Mouse (Mus musculus): ENCODE results near the gene Mtrex. TPM values are rescaled to one million over a fixed set of nuclear protein-coding genes. Genes with fewer than 3 reads are reported as not detected.

The Mtrex gene
- polyA plus RNA-seq, 1 experiment from 2014 or later = 56.0 TPM

- ATAC-seq (ENCODE audit: low FRiP score) = no peak
- H3K9ac ChIP-seq (replicated peaks) = peak overlapping the region; percentile 59; the same call in 1 of the 2 replicates
Observed at GRCm38 (mm10) chr13:112925976-112926375, 1.2 kb downstream of the Mtrex start.

DNA sequence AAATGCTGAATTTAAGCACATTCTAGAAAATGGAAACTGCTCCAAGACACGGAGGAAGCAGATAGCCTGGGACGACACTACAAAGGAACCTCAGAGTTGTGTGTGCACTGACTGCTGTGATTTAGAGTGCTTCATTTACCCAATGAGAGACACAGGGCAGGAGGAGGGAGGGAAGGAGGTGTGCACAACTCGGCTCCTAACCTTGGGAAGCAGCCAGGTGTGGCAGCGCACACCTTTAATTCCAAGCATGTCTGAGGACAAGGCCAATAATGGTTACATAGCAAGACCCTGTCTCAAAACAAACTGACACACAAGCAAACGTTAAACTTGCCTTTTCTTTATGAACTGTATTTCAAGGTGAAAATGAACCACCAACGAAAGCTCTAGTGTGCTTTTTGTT lies 1.9 kb downstream of the Mtrex start:
- Histone ChIP-seq H3K27ac (replicated peaks) (no peak overlapping the region), H3K9ac (replicated peaks) (no peak overlapping the region), H3K4me3 (replicated peaks) (no peak overlapping the region), H3K27me3 (replicated peaks) (no peaks in the 10 kb centered on the region), H3K4me2 (peak overlapping the region; percentile 74; the same call in 1 of the 2 replicates), H3K9me3 (replicated peaks) (no peaks in the 10 kb centered on the region), H3K36me3 (peaks cover 2% of the 10 kb centered on the region; the same call in 1 of the 2 replicates), H3K4me1 (peaks cover 24% of the 10 kb centered on the region)
- 71% methylated on average over 6 of the region's 6 CpGs for WGBS
- ATAC-seq (ENCODE audit: low FRiP score) = no peak

More at GRCm38 (mm10) chr13:112925976-112926375, 1.2 kb downstream of the Mtrex start:
- H3K36me3 ChIP-seq = peaks cover 9% of the 10 kb centered on the region
- H3K4me1 ChIP-seq = peaks cover 24% of the 10 kb centered on the region
- no peak overlapping the region for H3K27ac ChIP-seq (replicated peaks)
- H3K27me3 ChIP-seq (replicated peaks) = no peaks in the 10 kb centered on the region
- H3K9me3 ChIP-seq (replicated peaks) = no peaks in the 10 kb centered on the region
- WGBS = 72% methylated on average over 4 of the region's 4 CpGs
- H3K4me3 ChIP-seq (replicated peaks) = peak overlapping the region; percentile 59
- peak overlapping the region; percentile 74 for H3K4me2 ChIP-seq

- no peak overlapping the region for H3K4me2 ChIP-seq
- H3K27me3 ChIP-seq (replicated peaks) = no peaks in the 10 kb centered on the region
- peaks cover 25% of the 10 kb centered on the region for H3K36me3 ChIP-seq
- H3K9me3 ChIP-seq (replicated peaks) = no peaks in the 10 kb centered on the region
- ATAC-seq (ENCODE audit: low FRiP score) = no peak
- 93% methylated on average over 3 of the region's 3 CpGs for WGBS
- H3K4me3 ChIP-seq (replicated peaks) = no peak overlapping the region
- no peak overlapping the region for H3K27ac ChIP-seq (replicated peaks)
- H3K9ac ChIP-seq (replicated peaks) = no peak overlapping the region
- peaks cover 8% of the 10 kb centered on the region for H3K4me1 ChIP-seq
Observed at GRCm38 (mm10) chr13:112920906-112921305, 6.3 kb downstream of the Mtrex start.

- 81% methylated on average over 4 of the region's 4 CpGs for WGBS
- no peak for ATAC-seq (ENCODE audit: low FRiP score)
Observed at GRCm38 (mm10) chr13:112919141-112919865, 7.9 kb downstream of the Mtrex start.

DNA sequence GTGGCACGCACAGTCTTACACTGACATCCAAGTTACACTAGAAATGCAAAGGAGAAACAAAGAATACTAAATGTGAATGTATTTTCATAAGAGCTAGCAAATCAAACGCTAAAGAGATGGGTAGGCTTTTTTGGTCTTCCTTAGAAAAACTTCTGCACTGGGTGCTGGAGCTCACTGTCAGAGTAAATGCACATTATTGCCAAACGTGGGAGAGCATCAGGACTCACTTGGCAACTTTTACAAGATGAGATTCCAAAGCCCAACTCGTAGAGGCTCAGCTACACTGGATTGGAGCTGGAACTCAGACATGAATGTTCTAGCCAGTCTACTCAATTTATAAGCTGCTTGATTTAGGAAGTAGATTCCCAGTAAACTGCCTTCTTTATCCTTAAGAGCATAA lies 16.8 kb downstream of the Mtrex start:
- Histone ChIP-seq H3K4me2 (no peak overlapping the region), H3K9me3 (replicated peaks) (no peaks in the 10 kb centered on the region), H3K27ac (replicated peaks) (no peak overlapping the region), H3K36me3 (peaks cover 39% of the 10 kb centered on the region), H3K27me3 (replicated peaks) (no peaks in the 10 kb centered on the region), H3K9ac (replicated peaks) (no peak overlapping the region), H3K4me3 (replicated peaks) (no peak overlapping the region), H3K4me1 (no peaks in the 10 kb centered on the region)
- 91% methylated on average over 4 of the region's 4 CpGs for WGBS
- ATAC-seq (ENCODE audit: low FRiP score) = no peak

More at GRCm38 (mm10) chr13:112919141-112919865, 7.9 kb downstream of the Mtrex start:
- H3K4me1 ChIP-seq = no peaks in the 10 kb centered on the region
- H3K4me3 ChIP-seq (replicated peaks) = no peak overlapping the region
- no peak overlapping the region for H3K27ac ChIP-seq (replicated peaks)
- no peaks in the 10 kb centered on the region for H3K27me3 ChIP-seq (replicated peaks)
- H3K36me3 ChIP-seq = peaks cover 28% of the 10 kb centered on the region
- H3K9ac ChIP-seq (replicated peaks) = no peak overlapping the region
- no peaks in the 10 kb centered on the region for H3K9me3 ChIP-seq (replicated peaks)
- H3K4me2 ChIP-seq = no peak overlapping the region

DNA sequence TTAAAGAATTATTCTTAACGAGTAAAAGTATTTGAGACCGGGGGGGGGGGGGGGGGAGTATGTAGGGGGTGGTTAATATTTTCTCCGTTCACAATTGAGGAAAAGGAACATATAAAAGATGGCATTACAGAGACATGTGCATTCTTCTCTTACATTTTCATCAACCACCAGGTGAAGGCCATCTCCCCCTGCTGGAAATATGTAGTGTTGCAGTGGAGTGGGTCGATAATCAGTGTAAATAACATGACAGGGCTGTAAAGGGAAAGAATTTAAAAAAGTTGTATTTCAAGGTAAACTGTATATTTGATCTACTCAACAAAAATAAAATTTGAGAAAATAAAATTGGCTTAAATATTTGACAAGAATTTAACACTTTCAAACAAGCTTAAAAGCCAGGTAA lies 17.5 kb downstream of the Mtrex start:
- Histone ChIP-seq H3K36me3 (peaks cover 42% of the 10 kb centered on the region), H3K4me3 (replicated peaks) (no peak overlapping the region)
- 66% methylated on average over 4 of the region's 4 CpGs for WGBS

DNA sequence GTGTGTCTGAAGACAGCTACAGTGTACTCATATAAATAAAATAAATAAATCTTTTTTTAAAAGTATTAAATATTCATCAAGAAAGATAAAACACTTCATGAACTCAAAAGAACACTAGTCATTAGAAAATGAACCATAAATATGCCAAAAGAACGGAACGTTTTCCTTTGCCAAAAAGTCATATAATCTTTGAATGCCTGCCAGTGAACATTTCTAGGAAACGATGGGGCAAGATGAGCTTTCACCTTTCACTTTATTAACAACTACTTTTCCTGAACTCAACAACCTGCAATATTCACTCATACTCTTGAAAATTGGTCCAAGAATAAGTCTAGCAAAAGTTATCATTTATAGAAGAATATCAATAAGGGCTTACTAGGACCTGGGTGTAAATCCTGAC lies 25.0 kb downstream of the Mtrex start:
- H3K27ac ChIP-seq (replicated peaks) = no peak overlapping the region
- H3K36me3 ChIP-seq = peaks cover 52% of the 10 kb centered on the region

More for the DNA sequence above, 17.5 kb downstream of the Mtrex start:
- Histone ChIP-seq H3K4me2 (no peak overlapping the region), H3K4me1 (no peaks in the 10 kb centered on the region), H3K27ac (replicated peaks) (no peak overlapping the region), H3K9ac (replicated peaks) (no peak overlapping the region), H3K9me3 (replicated peaks) (no peaks in the 10 kb centered on the region), H3K27me3 (replicated peaks) (no peaks in the 10 kb centered on the region)
- ATAC-seq (ENCODE audit: low FRiP score) = no peak

DNA sequence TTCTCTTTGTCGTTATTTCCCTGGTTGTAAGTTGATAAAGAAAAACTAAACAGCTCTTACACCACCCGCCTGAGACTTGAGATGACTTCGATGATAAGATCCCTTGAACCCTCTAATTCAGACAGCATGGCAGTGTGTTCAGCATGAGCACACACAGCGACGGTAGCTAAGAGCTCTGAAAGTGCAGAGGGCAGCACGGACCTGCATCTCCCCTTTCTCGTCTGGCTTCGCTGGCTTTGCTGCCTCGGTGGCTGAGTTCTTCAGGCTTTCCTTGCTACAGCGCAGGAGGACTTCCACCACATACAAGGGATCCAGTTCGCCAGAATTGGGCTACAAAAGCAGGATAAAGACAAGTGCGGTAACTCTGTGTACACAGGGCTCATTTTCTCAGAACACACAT lies 40.0 kb downstream of the Mtrex start:
- no peaks in the 10 kb centered on the region for H3K9me3 ChIP-seq (replicated peaks)
- peaks cover 65% of the 10 kb centered on the region for H3K36me3 ChIP-seq

More for the DNA sequence above, 25.0 kb downstream of the Mtrex start:
- no peaks in the 10 kb centered on the region for H3K4me1 ChIP-seq
- no peaks in the 10 kb centered on the region for H3K9me3 ChIP-seq (replicated peaks)
- no peak overlapping the region for H3K9ac ChIP-seq (replicated peaks)
- no peak overlapping the region for H3K4me2 ChIP-seq
- H3K4me3 ChIP-seq (replicated peaks) = no peak overlapping the region
- no peak for ATAC-seq (ENCODE audit: low FRiP score)
- 91% methylated on average over 3 of the region's 3 CpGs for WGBS
- no peaks in the 10 kb centered on the region for H3K27me3 ChIP-seq (replicated peaks)

GRCm38 (mm10) chr13:112871500-112872266 lies 55.5 kb downstream of the Mtrex start:
- Histone ChIP-seq H3K27me3 (replicated peaks) (no peaks in the 10 kb centered on the region), H3K4me1 (no peaks in the 10 kb centered on the region), H3K4me3 (replicated peaks) (no peak overlapping the region), H3K9me3 (replicated peaks) (no peaks in the 10 kb centered on the region), H3K27ac (replicated peaks) (no peak overlapping the region), H3K4me2 (no peak overlapping the region), H3K36me3 (peaks cover 79% of the 10 kb centered on the region), H3K9ac (replicated peaks) (no peak overlapping the region)
- 81% methylated on average over 17 of the region's 17 CpGs for WGBS
- no peak for ATAC-seq (ENCODE audit: low FRiP score)

More for the DNA sequence above, 40.0 kb downstream of the Mtrex start:
- Histone ChIP-seq H3K27me3 (replicated peaks) (no peaks in the 10 kb centered on the region), H3K27ac (replicated peaks) (no peak overlapping the region), H3K4me3 (replicated peaks) (no peak overlapping the region), H3K9ac (replicated peaks) (no peak overlapping the region), H3K4me1 (no peaks in the 10 kb centered on the region), H3K4me2 (no peak overlapping the region)
- no peak for ATAC-seq (ENCODE audit: low FRiP score)
- WGBS = 95% methylated on average over 12 of the region's 12 CpGs

GRCm38 (mm10) chr13:112870039-112870690 lies 57.0 kb downstream of the Mtrex start:
- H3K36me3 ChIP-seq = peaks cover 87% of the 10 kb centered on the region
- no peak for ATAC-seq (ENCODE audit: low FRiP score)
- no peak overlapping the region for H3K4me2 ChIP-seq
- H3K4me1 ChIP-seq = no peaks in the 10 kb centered on the region
- H3K9me3 ChIP-seq (replicated peaks) = no peaks in the 10 kb centered on the region
- no peak overlapping the region for H3K4me3 ChIP-seq (replicated peaks)
- no peaks in the 10 kb centered on the region for H3K27me3 ChIP-seq (replicated peaks)
- 91% methylated on average over 11 of the region's 11 CpGs for WGBS
- H3K27ac ChIP-seq (replicated peaks) = no peak overlapping the region
- H3K9ac ChIP-seq (replicated peaks) = no peak overlapping the region

DNA sequence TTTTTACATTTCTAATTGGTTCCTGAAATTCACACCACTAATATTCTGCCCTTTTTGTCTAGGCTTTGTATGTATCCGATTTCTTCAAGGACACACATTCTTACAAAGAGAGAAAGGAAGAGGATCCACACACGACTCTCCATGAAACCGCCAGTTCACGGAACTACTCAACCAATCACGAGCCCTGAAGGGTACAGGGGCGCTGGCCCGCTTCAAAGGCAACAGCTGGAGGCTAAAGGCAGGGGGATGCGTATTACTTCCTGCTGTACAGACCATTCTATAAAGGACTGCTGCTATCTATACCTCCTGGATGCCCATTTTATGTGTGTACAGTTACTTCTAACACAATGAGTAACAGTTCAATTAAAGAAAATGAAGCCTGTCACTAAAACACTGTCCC lies 59.8 kb downstream of the Mtrex start:
- Histone ChIP-seq H3K4me3 (replicated peaks) (no peak overlapping the region), H3K36me3 (peaks cover 75% of the 10 kb centered on the region), H3K27me3 (replicated peaks) (no peaks in the 10 kb centered on the region), H3K27ac (replicated peaks) (no peak overlapping the region), H3K4me1 (no peaks in the 10 kb centered on the region), H3K4me2 (no peak overlapping the region), H3K9me3 (replicated peaks) (no peaks in the 10 kb centered on the region), H3K9ac (replicated peaks) (no peak overlapping the region)
- WGBS = 91% methylated on average over 8 of the region's 8 CpGs
- ATAC-seq (ENCODE audit: low FRiP score) = no peak
